Mouse (Mus musculus) cerebellum, postnatal 10 days (tissue): ENCODE measurements around the gene Gm21987.

Source experiments
- DNase-seq, 2 experiments: peaks; one replicate each; pipeline ENCODE4 v3.0.0; 2021; ENCODE audit warnings: mixed read lengths in 2 of 2

The Gm21987 gene

GRCm38 (mm10) chr16:38398266-38398665 is 51.4 kb downstream of the Gm21987 start:
- DNase-seq: no peak

- no peak for DNase-seq
These were observed 52.2 kb downstream of the Gm21987 start for GRCm38 (mm10) chr16:38399076-38399475.

- DNase-seq: peak; percentile 73 to 74
These were observed 52.8 kb downstream of the Gm21987 start for GRCm38 (mm10) chr16:38399531-38400231.

GRCm38 (mm10) chr16:38400311-38400960 is 53.6 kb downstream of the Gm21987 start:
- no peak for DNase-seq

GRCm38 (mm10) chr16:38401468-38401867 is 54.6 kb downstream of the Gm21987 start:
- DNase-seq: no peak

- DNase-seq: no peak
These were observed 56.8 kb downstream of the Gm21987 start for GRCm38 (mm10) chr16:38403639-38404038.

GRCm38 (mm10) chr16:38406293-38406692 is 59.5 kb downstream of the Gm21987 start:
- DNase-seq: no peak

- no peak for DNase-seq
These were observed 59.9 kb downstream of the Gm21987 start for GRCm38 (mm10) chr16:38406708-38407107.

GRCm38 (mm10) chr16:38407584-38407983 is 60.7 kb downstream of the Gm21987 start:
- no peak for DNase-seq

GRCm38 (mm10) chr16:38408416-38408815 is 61.6 kb downstream of the Gm21987 start:
- no peak for DNase-seq
